Mouse (Mus musculus): ENCODE data around the gene Stn1. TPM values are rescaled to one million over a fixed set of nuclear protein-coding genes. Genes with fewer than 3 reads are reported as not detected.
A peak's percentile ranks its signal among the peaks of the same experiment; 100 is the strongest.

Gene Stn1
- polyA plus RNA-seq, 2 experiments: 39.1 to 53.6 TPM

DNA sequence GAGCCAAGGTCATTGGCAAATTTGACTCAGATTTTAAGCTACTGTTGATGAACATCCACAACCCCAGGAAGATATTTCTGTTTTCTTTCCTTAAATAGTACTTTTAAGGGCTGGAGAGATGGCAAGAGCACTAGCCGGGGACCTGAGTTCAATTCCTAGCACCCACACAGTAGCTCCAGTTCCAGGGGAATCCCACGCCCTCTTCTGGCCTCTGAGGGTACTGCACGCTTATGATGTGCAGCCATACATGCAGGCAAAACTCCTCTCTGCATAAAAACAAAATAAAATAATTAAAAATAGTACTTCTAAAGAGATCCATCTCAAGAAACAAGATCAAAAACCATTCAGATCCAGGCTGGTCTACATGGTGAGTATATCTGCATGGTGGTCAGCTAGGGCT is 4.9 kb downstream of the Stn1 start:
- Histone ChIP-seq H3K4me3 (replicated peaks; ENCODE audit: low read length) (no peak overlapping the region), H3K27me3 (ENCODE audit: control insufficient read depth, insufficient read depth, low read length) (no peaks in the 10 kb centered on the region), H3K4me2 (replicated peaks; ENCODE audit: low read depth, low read length, severe bottlenecking) (no peak overlapping the region), H3K4me1 (ENCODE audit: control insufficient read depth, insufficient read depth, low read length) (peaks cover 13% of the 10 kb centered on the region), H3K9ac (ENCODE audit: low read depth, low read length, severe bottlenecking) (no peak overlapping the region), H3K36me3 (ENCODE audit: control insufficient read depth, insufficient read depth, low read length) (peaks cover 27% of the 10 kb centered on the region), H3K9me3 (ENCODE audit: control insufficient read depth, low read length) (no peaks in the 10 kb centered on the region), H3K27ac (replicated peaks; ENCODE audit: low read depth, low read length) (no peak overlapping the region)
- ATAC-seq (ENCODE audit: low FRiP score, low read depth) (no peak), DNase-seq (ENCODE audit: low spot score) (no peak)
- 92% methylated on average over 3 of the region's 3 CpGs for WGBS
- TF ChIP-seq POLR2A (IDR thresholded peaks at IDR 0.05; ENCODE audit: borderline replicate concordance, extremely low read depth, insufficient read depth, insufficient read length): no peak

- peaks cover 30% of the 10 kb centered on the region for H3K36me3 ChIP-seq (ENCODE audit: control insufficient read depth, insufficient read depth, low read length)
- WGBS: 89% methylated on average over 5 of the region's 5 CpGs
- H3K9me3 ChIP-seq (ENCODE audit: control insufficient read depth, low read length): no peaks in the 10 kb centered on the region
- H3K4me2 ChIP-seq (replicated peaks; ENCODE audit: low read depth, low read length, severe bottlenecking): no peak overlapping the region
- no peak for ATAC-seq (ENCODE audit: low FRiP score, low read depth)
- no peak overlapping the region for H3K9ac ChIP-seq (ENCODE audit: low read depth, low read length, severe bottlenecking)
- H3K27me3 ChIP-seq (ENCODE audit: control insufficient read depth, insufficient read depth, low read length): no peaks in the 10 kb centered on the region
- DNase-seq (ENCODE audit: low spot score): no peak
- no peak for TF ChIP-seq POLR2A (IDR thresholded peaks at IDR 0.05; ENCODE audit: borderline replicate concordance, extremely low read depth, insufficient read depth, insufficient read length)
- H3K4me1 ChIP-seq (ENCODE audit: control insufficient read depth, insufficient read depth, low read length): peaks cover 8% of the 10 kb centered on the region
- no peak overlapping the region for H3K27ac ChIP-seq (replicated peaks; ENCODE audit: low read depth, low read length)
- no peak overlapping the region for H3K4me3 ChIP-seq (replicated peaks; ENCODE audit: low read length)
Observed at GRCm38 (mm10) chr19:47531309-47531708, 6.0 kb downstream of the Stn1 start.

DNA sequence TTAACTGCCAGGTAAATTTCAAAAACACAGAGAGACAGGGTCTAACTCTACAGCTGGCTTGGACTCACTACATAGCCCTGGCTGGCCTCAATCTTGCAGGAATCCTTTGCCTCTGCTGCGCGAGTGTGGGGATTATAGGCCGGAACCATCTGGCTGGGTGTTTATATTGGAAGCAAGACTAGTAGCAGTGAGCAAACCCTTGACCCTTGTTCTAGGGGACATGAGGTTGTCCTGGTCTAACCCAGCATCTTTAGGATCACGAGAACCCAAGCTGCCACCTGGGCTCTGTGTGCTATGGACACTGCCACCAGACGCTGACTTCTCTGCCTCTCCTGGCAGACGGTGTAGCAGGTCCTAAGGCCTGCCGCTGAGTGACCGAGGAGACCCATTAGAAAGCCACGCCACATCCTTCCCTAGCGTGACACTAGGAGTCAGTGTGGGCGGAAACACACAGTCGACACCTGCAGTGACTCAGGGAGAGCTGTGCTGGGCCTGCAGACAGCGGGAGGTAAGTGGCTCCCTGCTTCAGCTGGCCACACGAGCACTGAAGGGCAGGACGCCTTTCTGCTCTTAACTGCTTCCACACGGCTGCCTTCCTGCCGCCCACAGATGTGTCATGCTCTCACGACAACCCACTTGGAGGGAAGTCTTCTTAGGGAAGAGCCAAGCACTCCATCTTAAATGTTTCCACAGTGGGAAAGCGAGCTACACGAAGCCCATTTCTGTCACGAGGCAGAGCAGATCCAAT is 10.9 kb downstream of the Stn1 start:
- Histone ChIP-seq H3K36me3 (ENCODE audit: control insufficient read depth, insufficient read depth, low read length) (peaks cover 59% of the 10 kb centered on the region), H3K4me3 (replicated peaks; ENCODE audit: low read length) (no peak overlapping the region), H3K27ac (replicated peaks; ENCODE audit: low read depth, low read length) (peak overlapping the region; percentile 38; the same call in 1 of the 2 replicates), H3K9me3 (ENCODE audit: control insufficient read depth, low read length) (no peaks in the 10 kb centered on the region), H3K4me1 (ENCODE audit: control insufficient read depth, insufficient read depth, low read length) (no peaks in the 10 kb centered on the region), H3K27me3 (ENCODE audit: control insufficient read depth, insufficient read depth, low read length) (no peaks in the 10 kb centered on the region), H3K4me2 (replicated peaks; ENCODE audit: low read depth, low read length, severe bottlenecking) (no peak overlapping the region), H3K9ac (ENCODE audit: low read depth, low read length, severe bottlenecking) (no peak overlapping the region)
- 0 out of 2 replicates have a peak, but pooled peaks have one; percentile 37 for ATAC-seq (ENCODE audit: low FRiP score, low read depth)
- no peak for TF ChIP-seq POLR2A (IDR thresholded peaks at IDR 0.05; ENCODE audit: borderline replicate concordance, extremely low read depth, insufficient read depth, insufficient read length)
- DNase-seq (ENCODE audit: low spot score): no peak
- 57% methylated on average over 21 of the region's 21 CpGs for WGBS

- DNase-seq (ENCODE audit: low spot score) (no peak), ATAC-seq (ENCODE audit: low FRiP score, low read depth) (no peak)
- no peak for TF ChIP-seq POLR2A (IDR thresholded peaks at IDR 0.05; ENCODE audit: borderline replicate concordance, extremely low read depth, insufficient read depth, insufficient read length)
- Histone ChIP-seq H3K9me3 (ENCODE audit: control insufficient read depth, low read length) (no peaks in the 10 kb centered on the region), H3K4me3 (replicated peaks; ENCODE audit: low read length) (no peak overlapping the region), H3K9ac (ENCODE audit: low read depth, low read length, severe bottlenecking) (no peak overlapping the region), H3K27me3 (ENCODE audit: control insufficient read depth, insufficient read depth, low read length) (no peaks in the 10 kb centered on the region), H3K4me2 (replicated peaks; ENCODE audit: low read depth, low read length, severe bottlenecking) (no peak overlapping the region), H3K4me1 (ENCODE audit: control insufficient read depth, insufficient read depth, low read length) (no peaks in the 10 kb centered on the region; the same call in 1 of the 2 replicates), H3K36me3 (ENCODE audit: control insufficient read depth, insufficient read depth, low read length) (peaks cover 55% of the 10 kb centered on the region), H3K27ac (replicated peaks; ENCODE audit: low read depth, low read length) (no peak overlapping the region)
- 96% methylated on average over 8 of the region's 8 CpGs for WGBS
Observed at GRCm38 (mm10) chr19:47524905-47525304, 12.4 kb downstream of the Stn1 start.

- no peaks in the 10 kb centered on the region; the same call in 1 of the 2 replicates for H3K4me1 ChIP-seq (ENCODE audit: control insufficient read depth, insufficient read depth, low read length)
- no peak overlapping the region for H3K4me2 ChIP-seq (replicated peaks; ENCODE audit: low read depth, low read length, severe bottlenecking)
- no peaks in the 10 kb centered on the region for H3K27me3 ChIP-seq (ENCODE audit: control insufficient read depth, insufficient read depth, low read length)
- no peak overlapping the region for H3K4me3 ChIP-seq (replicated peaks; ENCODE audit: low read length)
- H3K9ac ChIP-seq (ENCODE audit: low read depth, low read length, severe bottlenecking): no peak overlapping the region
- no peak for ATAC-seq (ENCODE audit: low FRiP score, low read depth)
- 86% methylated on average over 5 of the region's 5 CpGs for WGBS
- no peak for TF ChIP-seq POLR2A (IDR thresholded peaks at IDR 0.05; ENCODE audit: borderline replicate concordance, extremely low read depth, insufficient read depth, insufficient read length)
- H3K9me3 ChIP-seq (ENCODE audit: control insufficient read depth, low read length): no peaks in the 10 kb centered on the region
- no peak for DNase-seq (ENCODE audit: low spot score)
- H3K36me3 ChIP-seq (ENCODE audit: control insufficient read depth, insufficient read depth, low read length): peaks cover 48% of the 10 kb centered on the region
- no peak overlapping the region for H3K27ac ChIP-seq (replicated peaks; ENCODE audit: low read depth, low read length)
Observed at GRCm38 (mm10) chr19:47521403-47521802, 15.9 kb downstream of the Stn1 start.
